Mouse (Mus musculus) kidney, adult 8-10 months (tissue): Measurements from ENCODE around the gene Hoxd4.

Experiments
- DNase-seq, 2 experiments: peaks; one replicate each; pipeline ENCODE4 v3.0.0; 2022

Hoxd4 gene

GRCm38 (mm10) chr2:74693432-74693827, 18.3 kb upstream of the Hoxd4 start:
- DNase-seq, result no peak

DNA sequence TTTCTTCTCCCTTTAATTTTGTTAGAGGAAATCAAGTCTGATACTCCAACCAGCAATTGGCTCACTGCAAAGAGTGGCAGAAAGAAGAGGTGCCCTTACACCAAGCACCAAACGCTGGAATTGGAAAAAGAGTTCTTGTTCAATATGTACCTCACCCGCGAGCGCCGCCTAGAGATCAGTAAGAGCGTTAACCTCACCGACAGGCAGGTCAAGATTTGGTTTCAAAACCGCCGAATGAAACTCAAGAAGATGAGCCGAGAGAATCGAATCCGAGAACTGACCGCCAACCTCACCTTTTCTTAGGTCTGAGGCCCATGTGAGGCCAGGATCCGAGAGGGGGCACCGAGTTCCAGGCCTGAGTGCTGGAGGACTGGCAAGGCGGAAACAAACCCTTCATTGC, 17.7 kb upstream of the Hoxd4 start:
- peak; percentile 71 to 72 for DNase-seq

- DNase-seq, result no peak
These were observed 16.3 kb upstream of the Hoxd4 start for GRCm38 (mm10) chr2:74695383-74695782.

GRCm38 (mm10) chr2:74695813-74696430, 15.8 kb upstream of the Hoxd4 start:
- peak in 1 of 2 experiments; percentile 0 for DNase-seq

DNA sequence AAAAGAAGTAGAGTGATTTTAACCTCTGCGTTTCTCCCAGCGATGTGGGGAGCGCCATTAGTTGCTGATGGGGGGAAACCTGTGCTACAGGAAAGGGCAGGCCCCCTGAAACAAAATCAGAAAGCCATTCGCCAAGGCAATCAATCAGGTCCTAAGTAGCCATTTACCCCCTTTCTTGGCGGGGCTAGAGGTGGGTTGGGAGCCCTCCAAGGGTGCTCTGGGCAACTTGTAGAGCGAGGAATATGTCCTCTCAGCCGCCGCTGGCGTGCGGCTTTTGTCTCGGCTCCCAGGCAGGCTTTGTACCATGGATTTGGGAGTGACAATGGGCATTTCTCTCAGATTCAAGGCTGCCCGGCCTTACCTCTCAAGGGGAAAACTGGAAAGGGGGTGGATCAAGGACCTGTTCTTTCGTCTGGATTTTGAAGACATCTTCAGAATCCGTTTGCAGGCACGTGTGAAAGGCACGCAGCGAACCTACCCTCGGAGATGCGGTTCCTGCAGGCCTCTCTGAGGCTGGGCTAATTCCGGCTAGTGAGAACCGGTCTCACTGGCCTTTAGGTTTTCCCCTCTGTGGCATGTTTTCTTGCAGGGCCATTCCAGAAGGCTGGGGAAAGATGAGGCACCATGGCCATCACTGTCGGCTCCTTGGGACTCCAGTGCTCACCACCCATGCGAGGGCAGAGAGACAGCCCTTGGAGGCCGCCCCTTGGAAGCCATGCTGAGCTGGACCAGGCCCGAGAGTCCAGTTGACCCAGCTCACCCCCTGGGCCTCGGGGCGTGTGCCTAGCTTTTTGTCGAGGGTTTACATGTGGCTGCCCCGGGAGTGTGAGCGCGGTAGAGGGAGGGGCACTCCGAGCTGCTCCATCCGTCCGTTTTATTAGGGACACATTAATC, 15.0 kb upstream of the Hoxd4 start:
- peak in 1 of 2 experiments; percentile 25 for DNase-seq

DNA sequence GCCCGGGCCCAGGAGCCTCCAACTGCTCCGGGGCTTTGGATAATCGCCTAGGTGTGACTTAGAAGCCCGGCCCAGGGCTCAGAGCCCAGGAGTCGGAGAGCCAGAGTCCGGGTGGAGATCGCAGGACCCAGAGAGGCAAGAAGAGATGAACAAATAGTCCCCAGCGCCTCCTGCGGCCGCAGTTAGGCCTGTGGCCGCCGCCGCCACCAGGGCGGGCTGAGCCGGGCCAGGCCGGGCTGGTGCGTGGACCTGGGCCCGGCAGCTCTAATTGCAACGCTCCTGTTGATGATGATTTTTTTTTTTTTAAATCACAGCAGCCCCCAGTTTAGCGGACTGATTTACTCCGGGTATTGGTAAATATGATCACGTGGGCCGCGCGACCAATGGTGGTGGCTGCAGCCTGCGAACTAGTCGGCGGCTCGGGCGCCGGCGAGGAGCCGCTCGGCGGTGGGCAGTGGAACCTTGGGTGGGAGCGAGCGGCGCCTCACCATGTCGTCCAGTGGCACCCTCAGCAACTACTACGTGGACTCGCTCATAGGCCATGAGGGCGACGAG, 14.1 kb upstream of the Hoxd4 start, which contains the start of gene Hoxd9:
Gene Hoxd9, plus strand, starts transcription at position 161 of the 555 bp plus-strand sequence.
- DNase-seq, result peak; percentile 75 to 76

DNA sequence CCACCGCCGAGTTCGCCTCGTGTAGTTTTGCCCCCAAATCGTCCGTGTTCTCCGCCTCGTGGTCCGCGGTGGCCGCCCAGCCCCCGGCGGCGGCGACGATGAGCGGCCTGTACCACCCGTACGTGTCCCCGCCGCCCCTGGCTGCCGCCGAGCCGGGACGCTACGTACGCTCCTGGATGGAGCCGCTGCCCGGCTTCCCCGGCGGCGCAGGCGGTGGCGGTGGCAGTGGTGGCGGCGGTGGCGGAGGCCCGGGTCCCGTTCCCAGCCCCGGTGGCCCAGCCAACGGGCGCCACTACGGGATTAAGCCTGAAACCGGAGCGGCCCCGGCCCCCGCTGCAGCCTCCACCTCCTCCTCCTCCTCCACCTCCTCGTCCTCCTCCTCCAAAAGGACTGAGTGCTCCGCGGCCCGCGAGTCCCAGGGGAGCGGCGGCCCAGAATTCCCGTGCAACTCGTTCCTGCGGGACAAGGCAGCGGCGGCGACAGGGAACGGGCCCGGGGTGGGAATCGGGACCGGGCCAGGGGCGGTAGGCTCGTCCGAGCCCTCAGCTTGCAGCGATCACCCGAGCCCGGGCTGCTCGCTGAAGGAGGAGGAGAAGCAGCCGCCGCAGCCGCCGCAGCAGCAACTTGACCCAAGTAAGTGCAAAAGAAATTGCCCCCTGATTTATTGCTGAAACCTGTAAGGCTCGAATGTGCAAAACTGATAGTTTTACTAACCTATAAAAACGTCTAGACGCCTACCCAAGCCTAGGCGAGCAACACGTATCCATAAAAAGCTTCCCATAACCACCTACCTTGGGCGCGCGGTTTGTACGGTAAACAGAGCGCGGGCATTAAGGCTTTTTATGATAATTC, 13.3 kb upstream of the Hoxd4 start:
- peak in 1 of 2 experiments; percentile 29 for DNase-seq

DNA sequence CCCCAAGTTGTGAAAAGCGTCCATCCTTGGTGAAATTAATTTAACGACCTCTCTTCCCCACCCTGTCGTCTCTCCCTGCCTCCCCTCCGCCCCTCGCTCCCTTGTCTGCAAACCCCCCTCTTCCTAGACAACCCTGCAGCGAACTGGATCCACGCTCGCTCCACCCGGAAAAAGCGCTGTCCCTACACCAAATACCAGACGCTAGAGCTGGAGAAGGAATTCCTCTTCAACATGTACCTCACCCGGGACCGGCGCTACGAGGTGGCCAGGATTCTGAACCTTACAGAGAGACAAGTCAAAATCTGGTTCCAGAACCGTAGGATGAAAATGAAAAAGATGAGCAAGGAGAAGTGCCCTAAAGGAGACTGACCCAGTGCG, 12.7 kb upstream of the Hoxd4 start:
- DNase-seq, result no peak

DNA sequence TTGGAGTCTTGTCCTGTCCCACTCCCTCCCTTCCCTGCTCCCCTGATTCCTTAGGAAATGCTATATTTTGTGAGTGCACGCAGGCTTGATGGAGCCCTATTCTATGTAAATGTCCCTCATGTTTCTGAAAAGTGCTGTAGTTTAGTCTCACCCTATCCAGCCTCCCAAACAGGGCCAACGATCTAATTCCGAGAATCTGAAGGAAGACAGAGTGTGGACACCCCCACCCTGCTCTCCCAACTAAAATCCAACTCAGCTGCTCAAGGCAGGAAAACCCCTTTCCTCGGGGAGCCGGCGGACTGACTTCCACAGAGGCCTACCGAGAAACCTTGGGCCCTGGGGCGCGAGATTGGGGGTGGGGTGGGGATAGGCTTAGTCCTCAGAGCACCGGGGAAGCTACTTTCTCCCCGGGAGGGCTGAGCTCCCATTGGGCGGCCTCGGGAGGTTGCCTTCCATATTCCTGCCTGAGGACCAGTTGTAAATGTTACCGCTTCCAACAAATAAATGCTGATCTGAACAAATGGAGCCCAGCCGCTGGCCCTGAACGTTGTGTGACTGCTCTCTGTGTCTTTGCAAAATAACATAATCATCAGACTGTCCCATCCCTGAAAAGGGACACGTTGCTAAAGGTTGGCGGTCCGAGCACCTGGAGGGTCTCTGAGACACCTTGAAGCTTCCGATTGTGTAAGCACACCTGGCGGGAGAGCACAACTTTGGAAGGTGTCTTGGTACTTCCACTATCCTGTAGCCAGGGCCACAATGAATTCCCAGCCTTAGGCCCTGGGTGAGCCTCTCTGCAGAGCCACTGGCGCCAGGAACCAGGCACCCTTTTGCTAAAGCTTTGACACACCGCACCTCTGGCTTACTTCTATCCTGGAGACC, 11.8 kb upstream of the Hoxd4 start:
- DNase-seq, result no peak

- DNase-seq, result peak; percentile 51 to 69
These were observed 11.1 kb upstream of the Hoxd4 start for GRCm38 (mm10) chr2:74700546-74701112.

GRCm38 (mm10) chr2:74701949-74702819, 9.5 kb upstream of the Hoxd4 start:
- DNase-seq, result peak; percentile 72 to 88

- DNase-seq, result no peak
These were observed 8.9 kb upstream of the Hoxd4 start for GRCm38 (mm10) chr2:74702820-74703219.

GRCm38 (mm10) chr2:74703317-74703716, 8.4 kb upstream of the Hoxd4 start:
- DNase-seq, result no peak

DNA sequence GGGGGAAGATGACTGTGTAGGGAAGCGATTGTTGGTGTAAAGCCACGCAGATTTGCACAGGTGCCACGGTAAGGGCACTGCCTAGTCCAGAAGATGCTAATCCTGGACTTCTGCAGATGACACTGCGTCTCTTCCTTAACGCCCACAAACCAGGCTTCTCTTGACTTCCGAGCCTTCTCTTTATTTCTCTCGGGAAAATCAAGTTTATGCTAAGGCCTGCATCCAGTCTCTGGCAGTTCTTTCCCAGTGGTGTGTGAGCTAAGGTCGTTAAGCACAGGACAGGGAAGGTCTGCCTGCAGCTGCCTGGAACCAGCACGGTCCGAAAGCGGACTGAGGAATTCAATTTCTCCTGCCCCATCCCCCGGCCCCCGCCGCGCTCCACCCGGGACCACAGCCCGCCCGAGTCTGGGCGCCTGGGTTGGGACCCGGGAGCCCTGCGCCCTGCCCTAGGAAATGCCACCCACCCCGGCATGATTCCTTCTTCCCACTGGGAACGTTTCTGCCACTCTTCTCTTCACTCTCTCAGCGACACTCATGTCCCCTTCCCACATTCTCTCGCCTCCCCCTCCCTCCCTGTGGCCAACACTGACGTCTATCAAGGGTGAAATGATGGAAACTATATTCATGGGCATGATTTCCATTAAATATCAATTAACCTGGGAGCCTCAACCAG, 7.9 kb upstream of the Hoxd4 start:
- DNase-seq, result peak; percentile 76 to 80

DNA sequence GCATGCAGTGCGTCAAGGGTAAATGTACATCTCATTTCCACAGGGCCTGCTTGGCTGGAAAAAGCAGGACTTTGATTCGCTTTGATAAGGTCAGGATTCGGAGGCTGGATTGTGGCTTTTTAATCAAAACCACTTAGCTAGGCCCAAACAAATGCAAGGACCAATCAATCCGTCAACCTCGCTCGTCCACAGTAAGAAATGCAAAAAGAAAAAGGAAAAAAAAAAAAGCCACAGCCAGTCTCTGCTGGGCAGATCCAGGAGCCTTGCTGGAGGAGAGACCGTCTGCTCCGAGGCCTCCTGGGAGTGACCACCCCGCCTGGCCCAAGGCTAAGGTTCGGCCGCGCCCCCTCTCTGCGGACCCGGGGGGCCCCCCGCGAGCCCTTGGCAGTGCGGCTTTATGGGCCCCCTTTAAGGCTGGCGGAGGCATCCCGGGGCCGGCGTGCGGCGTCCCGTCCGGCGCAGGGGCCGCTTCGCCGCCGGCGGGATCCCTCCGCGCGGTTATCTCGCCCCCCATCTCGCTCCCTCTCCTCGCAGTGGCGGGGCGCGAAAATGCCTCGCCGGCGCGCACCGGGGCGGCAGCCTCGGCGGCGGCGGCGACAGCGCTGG, 7.2 kb upstream of the Hoxd4 start, which contains the start of gene Hoxd8:
Gene Hoxd8, plus strand, starts transcription at position 223 of the 606 bp plus-strand sequence.
- peak; percentile 81 to 83 for DNase-seq

GRCm38 (mm10) chr2:74704999-74705466, 6.7 kb upstream of the Hoxd4 start:
- peak in 1 of 2 experiments; percentile 23 for DNase-seq

GRCm38 (mm10) chr2:74705467-74706089, 6.2 kb upstream of the Hoxd4 start:
- peak; percentile 56 to 58 for DNase-seq

DNA sequence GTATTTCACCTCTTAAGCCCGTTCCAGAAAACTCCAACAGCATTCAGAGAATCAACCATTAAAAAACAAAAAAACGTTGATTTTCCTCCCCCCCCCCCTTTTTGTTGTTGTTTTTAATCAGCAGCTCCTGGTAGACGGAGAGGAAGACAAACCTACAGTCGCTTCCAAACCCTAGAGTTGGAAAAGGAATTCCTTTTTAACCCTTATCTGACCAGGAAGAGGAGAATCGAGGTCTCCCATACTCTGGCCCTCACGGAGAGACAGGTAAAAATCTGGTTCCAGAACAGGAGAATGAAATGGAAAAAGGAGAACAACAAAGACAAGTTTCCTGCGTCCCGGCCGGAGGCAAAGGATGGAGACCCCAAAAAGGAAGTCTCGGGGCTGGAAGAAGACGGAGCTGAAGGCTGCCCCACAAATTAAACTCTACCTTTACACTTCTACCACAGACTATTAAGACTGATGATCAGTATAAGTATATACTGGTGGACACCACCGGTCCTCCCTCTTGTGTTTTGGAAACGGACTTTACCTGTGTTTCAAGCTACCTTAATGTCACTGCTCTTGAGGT, 5.3 kb upstream of the Hoxd4 start:
- no peak for DNase-seq
